Mouse (Mus musculus) retina, adult 2 months (tissue): ENCODE data around the gene Il16.

Experiments used
- DNase-seq: peaks from one replicate; pipeline ENCODE4 v3.0.0-alpha.2; 2012; ENCODE audit warnings: low read depth, low spot score

Gene Il16

DNA sequence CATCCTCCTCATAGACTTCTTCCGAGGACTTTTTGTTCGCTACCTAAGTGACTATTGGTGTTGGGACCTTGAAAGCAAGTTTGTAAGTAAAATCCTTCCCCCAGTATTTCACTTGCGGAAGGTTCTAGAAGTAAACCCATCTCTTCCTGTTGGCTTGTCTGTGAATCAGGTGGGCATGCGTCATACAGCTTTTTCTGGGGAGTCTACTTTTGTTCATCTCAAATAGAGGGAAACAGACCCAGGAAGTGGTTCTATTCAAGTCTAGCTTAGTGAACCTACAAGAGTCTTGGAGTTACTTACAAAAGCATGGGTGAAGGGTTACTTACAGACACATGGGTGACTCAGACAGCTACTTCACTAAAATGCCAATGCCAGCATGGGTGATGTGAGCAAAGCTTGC is 135.6 kb downstream of the Il16 start:
- no peak for DNase-seq

DNA sequence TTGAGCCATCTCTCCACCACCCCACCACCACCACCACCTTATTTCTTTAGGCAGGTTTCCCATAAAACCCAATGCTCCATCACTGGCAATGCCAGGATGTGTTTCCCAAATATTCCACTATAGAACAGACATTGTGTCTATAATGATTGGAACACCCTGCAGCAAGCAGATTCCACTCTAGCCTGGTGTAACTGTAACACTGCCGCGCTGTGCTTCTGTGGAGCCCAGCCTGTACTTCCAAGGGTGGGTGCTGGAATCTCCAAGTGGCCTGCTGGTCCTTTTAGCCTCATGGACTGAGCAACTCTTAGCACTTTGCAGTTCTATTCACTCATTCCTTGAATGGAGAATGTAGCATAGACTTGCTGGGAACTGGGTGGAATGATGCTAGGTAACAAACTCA is 138.7 kb downstream of the Il16 start:
- DNase-seq = no peak

DNA sequence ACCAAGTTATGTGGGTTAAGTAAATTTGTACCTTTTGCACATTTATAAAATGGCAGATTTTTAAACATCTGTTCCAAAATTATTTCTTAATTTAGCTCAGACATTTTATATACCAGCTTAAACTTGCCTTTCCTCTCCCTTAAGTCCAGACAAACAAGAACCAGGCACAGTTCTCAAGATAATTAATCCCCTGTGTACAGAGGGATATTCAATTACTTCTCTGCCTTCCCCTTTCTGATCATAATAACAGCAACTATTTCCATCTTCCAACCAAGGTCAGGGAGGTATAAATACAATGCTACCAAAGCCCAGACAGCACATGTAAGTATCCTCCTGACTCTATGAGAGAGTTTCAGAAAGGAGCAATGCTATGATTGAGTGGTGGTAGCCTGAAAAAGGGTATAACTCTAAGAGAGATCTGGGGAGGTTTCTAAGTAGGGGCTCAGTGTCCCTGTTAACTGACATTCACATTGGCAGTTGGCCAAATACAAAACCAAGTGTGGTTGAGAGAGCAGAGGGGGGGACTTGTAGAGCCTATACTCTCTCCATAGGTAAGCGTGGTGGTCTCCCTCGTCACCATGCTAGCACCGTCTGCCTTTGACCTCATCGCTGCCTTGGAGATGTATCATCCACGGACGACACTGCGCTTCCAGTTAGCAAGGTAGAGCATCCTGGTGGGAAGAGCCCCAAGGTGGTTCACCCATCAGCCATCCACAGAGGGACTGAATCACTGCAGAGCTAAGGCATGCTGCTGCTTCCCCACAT is 141.2 kb downstream of the Il16 start:
- DNase-seq = no peak

DNA sequence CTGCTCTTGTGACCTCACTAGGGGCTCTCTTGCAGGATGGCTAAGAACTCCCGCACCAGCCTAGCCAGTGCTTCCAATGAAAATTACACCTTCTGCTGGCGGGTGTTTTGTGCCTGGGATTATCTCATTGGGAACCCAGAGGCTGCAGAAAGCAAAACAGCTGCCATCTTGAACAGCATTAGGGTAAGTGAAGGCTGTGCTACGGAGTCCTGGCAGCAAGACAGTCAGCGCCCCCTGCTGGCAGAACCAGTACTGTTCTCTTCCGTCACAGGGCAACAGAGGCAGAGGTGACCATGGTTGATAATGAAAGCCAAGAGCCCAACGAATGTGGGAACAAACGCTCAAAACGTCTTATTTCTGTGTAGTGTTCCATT is 145.6 kb downstream of the Il16 start:
- DNase-seq = no peak

DNA sequence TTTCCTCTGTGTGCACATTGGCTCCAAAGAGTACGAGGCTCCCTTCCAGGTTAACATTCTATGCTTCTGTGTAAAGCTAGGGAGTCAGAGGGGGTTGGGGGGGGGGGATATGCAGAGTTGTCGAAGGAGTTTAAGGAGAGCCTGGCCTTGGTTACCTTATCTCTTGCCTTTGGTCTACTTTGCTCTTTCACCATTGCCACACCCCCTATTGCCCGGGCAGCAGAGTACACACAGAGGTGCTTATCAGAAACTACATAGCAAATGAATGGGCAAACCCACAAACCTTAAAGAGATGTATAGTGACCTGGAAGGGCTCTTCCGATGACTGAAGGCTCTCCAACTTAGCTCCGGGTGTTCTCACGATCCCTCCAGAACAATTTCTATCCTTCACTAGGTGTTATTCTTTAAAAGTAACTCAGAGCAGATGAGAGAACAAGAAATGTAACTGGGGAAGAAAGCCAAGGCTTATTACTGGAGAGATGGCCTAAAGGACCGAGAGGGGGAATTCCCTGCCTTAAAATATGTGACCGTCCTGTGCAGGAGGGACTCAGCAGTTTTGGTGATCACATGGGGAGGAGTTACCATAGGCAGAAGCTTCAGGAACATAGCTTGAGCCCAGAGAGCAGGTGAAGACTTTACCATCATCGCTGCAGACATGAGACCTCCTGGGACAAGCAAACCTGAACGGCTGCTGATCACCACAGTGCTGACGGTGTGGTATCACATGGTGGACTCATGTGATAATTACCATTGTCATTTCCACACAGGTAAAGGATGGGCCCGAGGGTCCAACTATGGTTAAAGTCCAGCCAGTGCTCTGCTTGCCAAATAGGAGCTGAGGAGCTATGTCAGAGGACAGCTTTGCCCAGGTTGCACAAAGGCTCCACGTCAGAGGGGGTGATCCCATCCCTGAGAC is 146.3 kb downstream of the Il16 start:
- no peak for DNase-seq

DNA sequence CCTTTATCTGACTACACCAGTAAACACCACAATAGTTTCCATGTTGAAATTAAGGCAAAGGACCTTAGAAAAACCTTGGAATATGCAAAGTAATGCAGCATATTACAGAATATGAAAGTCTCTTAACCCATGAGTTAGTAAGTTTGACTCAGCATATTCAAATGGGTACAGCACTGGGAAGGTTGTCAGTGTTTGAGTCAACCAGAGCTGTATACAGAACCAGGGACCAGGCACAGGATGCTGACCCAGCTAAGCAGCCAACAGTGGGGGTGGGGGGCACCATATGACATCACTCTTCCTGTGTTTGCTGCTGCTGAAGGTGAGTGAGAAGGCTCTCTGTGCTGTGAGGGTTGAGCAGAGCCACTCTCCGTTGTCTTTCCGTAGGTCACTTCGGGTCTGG is 148.5 kb downstream of the Il16 start:
- no peak for DNase-seq

DNA sequence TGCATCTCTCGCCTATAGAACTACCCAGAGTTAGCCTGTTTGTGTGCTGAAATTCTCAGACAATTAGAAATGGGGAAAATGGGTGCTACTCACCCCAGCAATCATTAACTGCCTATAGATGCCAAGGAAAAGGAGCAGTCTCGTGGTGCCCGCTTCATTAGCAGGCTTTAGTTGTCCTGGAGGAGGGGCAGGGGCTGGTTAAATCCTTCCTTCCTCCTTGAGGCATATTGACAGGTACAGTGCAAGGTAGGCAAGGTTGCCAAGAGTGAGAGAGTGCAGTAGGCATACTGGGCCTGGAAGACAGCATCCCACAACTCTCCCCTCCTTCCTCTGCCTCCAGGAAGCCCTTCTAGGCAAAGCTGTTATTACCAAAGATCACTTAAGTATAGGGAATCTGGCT is 151.5 kb downstream of the Il16 start:
- no peak for DNase-seq
